Mouse (Mus musculus): Measurements from ENCODE around the gene Fam166b.
A peak's percentile ranks its signal among the peaks of the same experiment; 100 is the strongest.

The Fam166b gene

DNA sequence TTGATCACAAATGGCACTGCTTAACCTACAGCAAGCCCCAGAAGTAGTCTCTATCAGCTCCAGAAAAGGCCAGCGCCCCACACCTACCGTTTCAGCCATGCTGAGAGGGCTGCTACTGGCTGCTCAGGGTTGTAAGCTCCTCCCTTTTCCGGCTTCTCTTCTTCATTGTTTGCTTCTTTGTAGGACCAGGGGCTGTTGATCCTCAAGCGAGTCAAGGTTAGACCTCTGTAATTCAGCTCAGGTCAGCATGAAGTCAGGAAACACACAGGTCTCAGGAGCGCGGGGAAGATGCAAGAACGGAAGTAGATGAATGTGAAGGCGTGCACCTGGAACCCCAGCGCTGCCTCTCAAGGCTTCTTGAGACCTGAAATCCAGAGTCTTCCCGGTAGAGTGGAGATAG, 24.2 kb downstream of the Fam166b start:
- no peak for DNase-seq

DNA sequence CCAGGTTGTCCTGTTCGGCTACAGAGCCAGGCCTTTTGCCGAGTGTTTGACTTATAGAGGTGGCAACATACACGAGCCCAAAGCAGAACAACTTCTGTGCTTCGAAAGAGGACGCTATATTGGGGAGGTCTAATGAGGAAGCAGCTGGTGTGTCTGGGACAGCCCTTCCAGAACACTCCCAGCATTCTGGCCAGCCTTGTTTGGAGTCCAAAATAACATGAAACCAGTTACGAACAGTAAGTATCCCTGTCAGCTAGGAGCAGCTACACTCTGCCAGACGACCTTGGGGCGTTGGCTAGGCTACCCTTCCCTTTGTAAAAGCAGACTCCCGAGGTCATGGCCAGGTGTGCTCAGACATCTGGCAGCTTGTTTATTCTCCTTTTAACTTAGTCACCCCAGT, 26.7 kb downstream of the Fam166b start:
- no peak for DNase-seq

DNA sequence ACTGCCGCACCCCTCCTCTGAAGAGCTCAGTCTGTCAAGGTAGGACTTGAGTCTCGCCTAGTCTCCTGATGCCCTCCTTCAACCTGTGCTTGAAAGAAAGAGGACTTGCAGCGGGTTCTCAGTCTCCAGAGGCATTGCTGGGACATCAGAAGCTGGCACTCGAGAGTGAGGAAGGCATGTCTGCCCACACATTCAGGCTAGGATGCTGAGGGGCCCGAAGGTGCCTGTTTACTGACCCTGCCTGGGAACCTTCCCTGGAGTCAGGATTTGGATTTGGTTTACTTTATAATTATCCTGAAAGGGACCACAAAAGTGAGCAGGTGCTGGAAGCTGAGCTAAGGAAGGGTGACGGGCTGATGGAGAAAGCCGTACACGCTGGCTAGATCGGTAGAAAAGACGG, 27.4 kb downstream of the Fam166b start:
- DNase-seq, result no peak

DNA sequence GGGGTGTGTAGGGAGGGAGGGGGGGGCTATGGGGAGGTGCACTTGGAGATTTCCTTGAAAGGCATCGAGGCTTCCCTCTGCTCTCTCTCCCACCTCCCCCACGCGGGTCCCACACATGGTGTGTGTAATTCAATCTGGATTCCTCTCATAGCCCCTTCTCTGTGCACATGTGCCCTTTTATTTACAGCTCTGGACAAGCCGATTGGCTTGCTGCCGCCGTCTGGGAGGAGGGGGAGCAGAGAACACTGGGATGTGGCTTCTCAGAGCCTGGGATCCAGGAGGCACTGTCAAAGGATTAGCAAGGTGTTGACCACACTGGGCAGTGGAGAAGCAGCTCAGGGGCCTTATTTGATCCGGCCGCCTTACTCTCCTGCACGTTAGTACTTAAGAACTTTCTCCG, 28.0 kb downstream of the Fam166b start:
- no peak for DNase-seq

DNA sequence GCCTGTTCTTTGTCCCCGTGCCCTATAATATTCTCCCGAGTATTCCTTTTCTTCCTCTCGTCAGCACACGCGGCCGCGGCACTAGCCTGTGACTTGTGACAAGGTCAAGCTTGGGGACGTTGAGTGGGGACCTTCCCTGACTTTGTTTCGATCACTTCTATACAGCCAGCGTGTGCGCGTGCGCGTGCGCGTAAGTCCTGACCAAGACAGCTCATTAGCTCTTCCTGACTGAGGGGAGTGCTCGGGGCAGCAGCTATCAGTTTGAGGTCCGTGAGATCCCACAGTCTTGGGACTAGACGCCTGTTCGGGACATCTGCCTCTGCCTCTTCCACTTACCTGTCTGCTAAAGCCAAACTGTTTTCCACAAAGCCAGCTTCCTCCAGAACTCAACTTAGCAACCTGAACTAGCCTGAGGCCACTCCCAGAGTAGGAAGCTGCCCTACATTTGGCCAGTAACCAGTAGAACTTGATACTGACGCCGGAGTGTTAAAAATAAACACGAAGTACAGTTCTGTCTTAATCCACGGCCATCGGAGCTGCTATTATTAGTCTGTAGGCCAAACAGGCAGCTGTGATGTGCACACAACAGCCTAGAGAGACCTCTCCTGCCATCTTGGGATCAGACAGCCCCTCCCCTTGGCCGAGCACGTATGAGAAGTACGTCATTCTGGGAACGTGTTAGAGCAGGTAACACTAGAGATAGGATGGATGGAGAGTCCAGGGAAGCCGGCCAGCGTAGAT, 29.4 kb downstream of the Fam166b start:
- DNase-seq, result no peak

DNA sequence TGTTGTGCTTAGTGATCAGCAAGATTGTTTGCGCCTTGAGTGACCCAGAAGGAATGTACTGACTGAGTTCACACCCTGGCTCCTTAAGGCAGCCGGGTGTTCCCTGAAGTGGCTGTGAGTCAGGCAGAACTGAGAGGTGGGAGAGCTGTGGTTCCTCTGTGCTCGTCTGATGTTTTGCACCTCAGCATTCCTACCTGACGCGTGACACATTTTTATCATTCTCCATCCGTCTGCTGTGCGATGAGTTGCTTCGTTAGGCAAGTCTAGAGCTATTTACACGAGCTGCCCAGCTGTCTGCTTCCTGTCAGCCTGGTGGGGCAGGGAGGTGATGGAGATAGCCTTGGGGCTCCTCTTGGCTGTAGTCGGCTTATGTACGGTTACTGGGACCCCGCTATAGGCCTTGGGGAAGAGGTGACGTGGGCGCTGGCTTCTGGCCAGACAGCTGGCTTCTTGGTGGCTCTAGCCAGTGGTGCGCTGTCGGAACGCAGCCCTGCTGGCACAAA, 30.1 kb downstream of the Fam166b start:
- no peak for DNase-seq

DNA sequence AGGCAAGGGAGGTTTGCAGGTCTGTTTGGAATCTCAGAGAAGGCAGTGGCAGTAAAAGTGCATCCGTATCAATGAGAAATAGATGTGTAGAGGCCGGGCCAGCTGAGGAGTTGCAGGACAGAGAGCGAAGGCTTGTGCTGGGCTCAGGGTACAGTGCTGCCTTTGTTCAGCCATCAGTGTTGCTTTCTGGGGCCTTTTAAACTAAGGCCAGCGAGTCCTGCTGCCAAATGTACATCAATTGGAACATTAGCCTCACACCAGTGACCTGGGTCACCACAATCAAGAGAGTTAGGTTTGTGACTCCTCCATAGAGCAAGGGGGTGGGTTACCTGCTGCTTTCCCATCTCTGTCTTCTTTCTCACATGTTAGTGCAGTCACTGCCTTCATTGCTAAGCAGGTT, 30.9 kb downstream of the Fam166b start:
- no peak for DNase-seq

DNA sequence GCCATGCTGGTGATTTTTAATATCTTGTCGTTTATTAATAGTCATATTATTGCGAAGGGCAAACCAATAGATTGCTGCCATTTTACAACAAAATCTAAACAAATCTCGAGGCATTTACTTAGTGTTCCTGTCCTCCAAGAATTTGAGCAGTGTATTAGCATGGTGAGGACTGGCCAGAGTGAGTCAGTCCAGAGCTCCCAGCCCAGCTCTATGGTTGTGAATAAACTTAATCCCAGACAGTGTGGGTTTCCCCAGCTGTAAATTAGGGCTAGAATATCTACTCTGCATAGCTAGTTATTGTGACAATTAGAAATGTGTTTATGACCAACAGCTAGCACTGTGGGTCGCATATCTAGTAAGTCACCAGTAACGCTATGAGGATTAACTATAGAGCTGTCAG, 32.6 kb downstream of the Fam166b start:
- DNase-seq, result no peak

DNA sequence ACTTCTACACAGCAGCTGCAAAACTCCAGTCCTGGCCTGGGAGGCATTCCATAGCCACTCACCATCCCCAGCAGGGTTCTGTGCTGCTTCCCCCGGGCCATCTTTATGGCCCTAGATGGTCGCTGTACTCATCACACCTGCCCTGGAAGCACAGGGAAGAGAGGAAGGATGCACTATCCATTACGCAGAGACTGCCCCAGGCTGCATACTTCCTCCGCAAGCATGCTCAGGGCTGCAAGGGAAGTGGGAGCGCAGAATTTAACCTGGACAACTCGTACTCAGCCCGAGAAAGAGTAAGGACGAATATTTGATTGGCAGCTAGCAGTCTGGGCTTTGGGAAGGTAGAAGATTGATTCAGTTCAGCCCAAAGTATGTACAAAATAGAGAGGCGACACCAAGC, 33.1 kb downstream of the Fam166b start:
- no peak for DNase-seq

DNA sequence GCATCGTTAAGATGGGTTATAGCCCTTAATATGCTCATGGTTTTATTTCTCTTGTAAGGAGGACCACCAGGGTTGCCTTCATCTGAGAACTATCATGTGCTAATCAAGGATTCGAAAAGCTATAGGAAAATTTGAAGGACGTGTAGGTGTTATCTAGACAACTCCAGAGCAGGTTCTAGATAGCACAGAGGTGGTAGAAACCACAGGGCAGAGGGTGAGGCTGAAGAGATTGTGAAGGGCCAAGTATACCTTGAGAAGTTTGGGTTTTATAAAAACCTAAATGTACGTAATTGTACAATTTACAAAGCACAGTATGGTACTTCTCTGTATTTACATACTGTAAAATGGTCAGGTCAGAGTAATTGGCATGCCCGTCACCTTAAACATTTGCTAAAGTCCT, 33.8 kb downstream of the Fam166b start:
- DNase-seq, result no peak

DNA sequence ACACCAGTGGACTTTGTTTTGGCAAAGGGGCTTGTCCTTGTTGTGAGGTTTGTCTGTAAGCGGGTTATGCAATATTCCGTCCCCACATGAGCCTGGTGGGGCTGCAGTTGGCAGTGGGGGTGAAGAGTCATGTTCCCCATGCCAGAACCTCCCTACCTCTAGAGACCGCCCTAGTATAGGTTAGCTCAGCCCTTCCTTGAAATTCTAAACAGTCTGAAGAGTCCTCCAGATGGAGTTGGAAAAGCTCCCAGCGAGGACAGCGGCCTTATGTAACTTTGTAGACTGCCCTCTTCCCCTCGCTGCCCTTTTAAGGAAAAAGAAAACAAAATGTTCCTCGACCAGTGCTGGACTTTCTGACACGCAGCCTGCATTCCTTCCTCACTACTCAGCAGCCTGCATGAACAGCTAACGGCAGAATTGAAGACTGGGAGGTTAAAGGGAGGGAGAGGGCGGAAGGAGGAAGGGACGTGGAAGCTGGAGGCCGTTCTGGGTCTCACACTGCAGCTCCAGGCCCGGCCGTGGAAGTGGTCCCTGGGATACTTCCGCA, 34.5 kb downstream of the Fam166b start:
- DNase-seq, result no peak

DNA sequence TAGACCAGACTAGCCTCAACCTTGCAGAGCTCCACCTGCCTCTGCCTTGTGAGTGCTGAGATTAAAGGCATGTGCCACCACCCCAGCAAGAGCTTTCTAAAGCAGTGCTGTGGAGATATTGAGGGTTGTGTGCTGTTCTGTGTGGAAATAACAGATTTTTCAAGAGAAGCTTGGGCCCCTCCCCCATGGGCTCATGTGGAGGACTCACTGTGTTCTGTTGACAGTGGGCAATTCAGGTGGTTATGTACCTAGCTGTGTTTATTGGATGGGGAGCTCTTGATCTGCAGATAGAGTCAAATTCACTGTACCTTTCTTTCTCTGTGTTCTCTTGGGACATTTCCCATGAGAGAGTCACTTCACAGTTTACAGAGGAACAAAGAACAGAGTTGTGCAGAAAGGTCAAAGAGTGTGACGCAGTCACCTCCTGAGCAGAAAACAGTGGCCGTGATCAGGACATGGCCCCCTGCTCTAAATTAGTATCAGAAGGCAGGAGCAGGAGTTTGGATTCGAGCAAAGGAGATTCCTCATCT, 37.3 kb downstream of the Fam166b start:
- no peak for DNase-seq

DNA sequence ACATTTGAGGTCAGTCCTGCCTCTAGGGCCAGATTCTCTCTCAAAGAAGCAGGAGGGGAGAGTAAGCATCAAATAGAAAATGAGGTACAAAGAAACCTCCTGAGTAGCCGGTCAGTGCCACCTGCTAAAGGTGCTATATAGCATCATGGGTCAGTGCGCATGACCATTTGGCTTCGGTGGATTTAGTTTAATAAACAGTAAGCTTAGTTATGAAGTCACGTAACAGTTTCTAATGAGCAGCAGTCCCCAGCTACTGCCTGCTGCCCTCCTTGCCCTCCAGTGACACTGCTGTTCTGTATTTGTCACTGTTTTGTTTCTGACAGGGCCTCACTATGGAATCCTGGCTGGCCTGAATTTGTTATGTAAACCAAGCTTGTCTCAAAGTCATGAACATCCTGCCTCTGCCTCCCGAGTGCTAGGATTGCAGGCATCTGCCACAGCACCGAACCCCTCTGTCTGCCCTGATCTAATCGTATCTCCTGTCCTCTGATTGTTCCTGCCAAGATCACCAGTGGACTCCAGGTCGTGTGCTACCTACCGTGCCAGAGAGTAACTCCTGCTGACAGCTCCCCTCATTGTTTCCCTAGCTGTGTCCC, 39.0 kb downstream of the Fam166b start:
- DNase-seq, result no peak

DNA sequence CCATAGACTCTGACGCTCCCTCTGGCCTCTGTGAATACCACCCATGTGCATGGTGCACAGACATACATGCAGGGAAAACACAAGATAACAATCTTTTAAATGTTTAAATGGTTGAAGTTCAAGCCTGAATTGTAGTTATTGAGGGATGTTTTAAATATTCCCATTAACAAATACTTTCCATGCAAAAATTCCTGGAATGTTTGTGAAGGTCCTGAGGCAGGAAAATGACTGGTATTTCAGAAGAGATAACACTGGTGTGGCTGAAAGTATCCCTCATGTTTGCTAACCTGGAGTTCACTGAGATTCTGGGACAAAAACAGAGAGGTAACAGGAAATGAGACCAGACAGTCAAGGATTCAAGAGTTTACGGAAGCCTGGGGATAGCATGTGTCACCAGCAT, 39.5 kb downstream of the Fam166b start:
- no peak for DNase-seq

DNA sequence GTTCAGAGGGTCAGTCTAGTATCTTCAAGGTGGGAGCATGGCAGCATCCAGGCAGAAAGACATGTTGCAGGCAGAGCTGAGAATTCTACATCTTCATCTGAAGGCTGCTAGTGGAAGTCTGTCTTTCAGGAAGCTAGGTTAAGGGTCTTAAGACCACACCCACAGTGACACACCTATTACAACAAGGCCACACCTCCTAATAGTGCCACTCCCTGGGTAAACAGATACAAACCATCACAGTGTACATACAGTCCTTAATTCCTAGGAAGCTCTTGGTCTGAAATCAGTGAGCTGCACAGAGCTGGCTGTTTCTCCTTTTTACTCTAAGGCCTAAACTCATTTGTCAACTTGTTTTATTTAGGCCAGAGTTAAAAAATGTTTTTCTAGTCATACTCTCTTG, 42.0 kb downstream of the Fam166b start:
- no peak for DNase-seq

DNA sequence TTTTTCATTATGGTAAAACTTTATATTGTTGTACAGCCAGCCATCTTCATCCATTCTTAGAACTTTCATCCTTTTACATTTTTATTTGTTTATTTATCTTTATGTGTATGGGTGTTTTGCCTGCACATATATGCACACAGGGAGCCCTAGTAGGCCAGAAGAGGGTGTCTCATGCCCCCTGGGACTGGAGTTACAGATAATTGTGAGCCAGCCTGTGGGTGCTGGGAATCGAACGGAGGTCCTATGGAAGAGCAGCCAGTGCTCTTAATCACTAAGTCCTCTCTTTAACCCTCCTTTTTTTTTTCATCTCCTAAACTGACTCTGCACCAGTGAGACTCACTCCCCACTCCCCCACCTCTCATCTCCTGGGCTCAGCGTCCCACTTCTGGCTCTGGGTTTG, 44.4 kb downstream of the Fam166b start:
- no peak for DNase-seq

DNA sequence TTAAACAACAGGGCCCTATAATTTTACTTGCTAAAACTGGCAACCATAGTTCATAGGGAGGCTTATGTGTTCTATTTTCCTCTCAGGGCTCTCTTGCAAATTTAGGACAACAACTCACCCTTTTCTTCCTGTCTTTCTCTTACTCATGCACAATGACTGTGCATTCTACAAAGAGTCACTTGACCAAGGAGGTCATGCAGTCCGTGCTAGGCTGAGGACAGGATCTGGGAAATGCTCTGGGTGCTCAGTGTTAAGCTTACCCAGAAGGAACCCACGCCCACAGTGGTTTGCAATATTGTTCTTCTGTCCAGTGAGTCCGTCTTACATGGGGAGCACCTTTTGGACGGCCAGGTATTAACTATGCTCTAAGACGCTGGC, 44.9 kb downstream of the Fam166b start:
- DNase-seq, result no peak

DNA sequence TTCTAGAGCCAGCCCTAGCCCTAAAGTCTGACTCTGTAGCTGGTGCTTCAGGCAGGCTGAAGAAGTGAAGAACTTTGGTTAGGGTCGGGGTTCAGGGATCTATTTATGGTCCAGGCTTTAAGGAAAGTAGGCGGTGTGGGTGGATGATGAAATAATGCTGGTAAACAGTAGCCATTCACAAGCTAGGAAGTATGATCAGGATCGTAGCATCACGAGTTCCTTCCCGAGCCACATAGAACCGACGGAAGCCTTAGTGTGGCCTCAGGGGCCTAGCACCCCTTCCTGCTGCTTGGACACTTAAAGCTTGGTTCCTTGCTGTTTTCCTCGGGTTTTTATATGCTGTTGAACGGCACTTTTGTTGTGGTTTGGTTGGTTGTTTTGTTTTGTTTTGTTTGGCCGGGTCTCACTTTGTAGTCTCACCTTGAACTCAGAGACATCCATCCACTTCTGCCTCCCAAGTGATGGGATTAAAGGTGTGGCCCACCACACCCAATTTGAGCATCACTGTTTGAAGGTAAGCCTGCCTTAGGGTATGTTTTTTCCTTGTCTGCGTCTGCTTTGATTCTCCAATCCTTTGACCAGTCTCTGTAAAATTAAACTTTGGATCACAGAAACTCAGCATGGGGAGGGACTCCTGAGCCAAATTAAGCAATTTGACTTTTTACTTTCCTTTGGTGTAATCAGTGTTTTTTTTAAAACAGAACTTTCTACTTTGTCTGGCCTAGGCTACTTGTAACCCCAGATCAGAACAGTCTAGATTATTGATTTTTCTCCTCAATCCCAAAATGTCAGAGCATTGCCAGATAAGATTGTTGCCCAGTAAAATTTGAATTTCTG, 45.5 kb downstream of the Fam166b start:
- DNase-seq, result no peak

DNA sequence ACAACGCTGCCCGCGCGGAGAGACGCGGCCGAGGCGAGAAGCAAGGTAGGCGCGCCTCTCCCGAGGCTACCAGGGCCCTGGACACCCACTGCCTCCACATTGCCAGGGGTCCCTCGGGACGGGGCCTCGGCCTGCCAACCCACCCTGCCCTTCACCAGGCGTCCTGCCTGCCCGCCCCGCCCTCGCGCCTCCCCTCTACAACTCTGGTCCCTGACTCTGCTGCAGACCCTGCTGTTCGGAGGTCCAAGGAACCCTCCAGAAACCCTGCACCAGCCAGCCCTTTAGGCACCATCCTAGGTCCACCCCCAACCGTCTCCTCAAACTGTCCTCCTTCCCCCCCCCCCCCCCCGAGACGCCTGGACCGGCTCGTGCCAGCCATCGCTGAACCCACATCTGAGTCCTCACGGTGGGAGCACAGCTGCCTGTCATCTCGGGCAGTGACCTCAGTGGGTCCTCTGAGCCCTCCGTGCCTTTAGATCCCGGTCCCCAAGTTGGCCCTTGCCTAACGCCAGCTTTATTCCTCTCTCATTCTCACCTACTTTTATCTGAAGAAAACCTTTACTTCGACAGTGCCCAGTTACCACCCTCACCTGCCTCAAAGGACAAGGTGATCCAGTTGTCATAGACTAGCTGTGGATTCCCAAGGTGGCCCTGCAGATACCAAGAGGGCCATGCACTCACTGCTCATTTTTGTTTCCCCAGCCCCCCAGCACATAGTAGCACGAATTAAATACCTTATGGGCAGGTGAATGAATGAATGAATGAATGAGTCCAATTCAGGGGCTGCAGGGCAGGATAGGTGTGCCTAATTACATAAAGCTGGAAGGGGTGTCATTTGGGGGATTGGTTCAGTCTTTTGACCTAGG, 46.5 kb downstream of the Fam166b start:
- DNase-seq, result no peak

DNA sequence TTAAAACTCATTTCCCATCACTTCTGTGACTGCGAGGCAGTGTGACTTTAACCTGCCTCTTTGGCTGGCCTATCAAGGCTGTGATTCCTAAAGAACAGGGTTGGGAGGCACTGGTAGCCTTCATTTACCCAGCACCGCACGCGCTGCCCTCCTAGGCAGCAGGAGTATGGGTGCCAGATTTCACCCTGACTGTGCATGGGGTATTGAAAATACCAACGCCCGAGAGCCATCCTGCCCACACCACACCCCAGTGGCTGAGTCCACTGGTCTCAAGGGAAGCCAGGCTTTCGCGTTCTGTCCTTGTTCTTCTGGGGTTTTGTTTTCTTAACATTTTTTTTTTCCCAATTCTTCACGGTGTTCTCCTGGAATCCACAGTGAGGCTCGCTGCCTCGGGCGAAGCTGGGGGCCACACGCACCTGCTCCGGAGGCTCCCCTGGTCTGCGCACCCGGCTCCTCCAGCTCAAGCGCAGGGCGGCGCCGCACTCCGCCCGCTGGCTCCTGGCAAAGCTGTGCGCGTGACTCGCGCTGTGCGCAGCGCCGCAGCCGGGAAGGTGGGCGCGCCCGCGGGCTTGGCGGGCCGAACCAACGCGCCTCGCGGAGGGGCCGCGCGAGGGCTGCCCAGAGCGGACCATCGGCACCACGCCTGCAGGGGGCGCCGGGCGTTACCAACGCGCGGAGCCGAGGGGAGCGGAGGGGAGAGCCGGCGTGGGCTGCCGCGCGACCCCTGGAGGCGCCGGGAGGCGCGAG, 47.4 kb downstream of the Fam166b start, which contains the start of gene Rusc2:
Gene Rusc2, plus strand, starts transcription at position 572 of the 747 bp plus-strand sequence.
- peak; percentile 84 for DNase-seq

DNA sequence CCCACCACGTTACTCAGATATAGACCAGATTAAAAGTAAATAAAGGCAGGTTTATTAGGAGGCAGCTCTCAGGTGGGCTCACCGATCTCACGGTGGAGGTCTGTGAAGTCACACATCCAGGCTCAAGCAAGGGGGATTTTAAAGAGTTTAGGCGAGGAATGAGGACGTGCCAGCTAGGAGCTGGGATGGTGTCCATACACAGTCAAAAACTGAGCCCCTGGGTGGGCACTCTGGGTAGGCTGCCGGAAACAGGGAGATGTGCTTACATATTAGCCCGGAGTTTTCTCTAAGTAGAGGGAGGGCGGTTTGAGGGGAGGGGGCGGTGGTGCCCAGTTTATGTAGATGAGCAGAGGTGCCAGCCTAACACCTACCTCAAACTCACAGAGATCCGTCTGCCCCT, 48.0 kb downstream of the Fam166b start:
- DNase-seq, result no peak

DNA sequence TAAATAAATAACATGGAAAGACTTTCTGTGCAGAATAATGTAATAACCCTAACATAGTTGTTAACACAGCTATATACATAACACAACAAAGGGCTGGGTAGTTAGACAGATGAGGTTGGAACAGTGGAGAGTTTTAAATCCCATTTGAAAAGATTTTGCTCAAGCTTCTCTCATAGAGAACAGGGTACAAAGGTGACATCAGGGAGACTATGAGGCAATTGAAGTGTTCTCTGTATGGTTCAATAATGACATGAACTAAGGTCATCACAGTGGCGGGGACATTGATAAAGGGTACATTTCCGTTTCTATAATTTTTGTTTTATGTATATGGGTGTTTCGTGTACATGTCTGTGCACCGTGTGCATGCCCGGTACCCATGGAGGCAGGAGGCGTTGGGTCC, 49.3 kb downstream of the Fam166b start:
- DNase-seq, result no peak

Data from thymus, postnatal 14 days (tissue).